Mouse (Mus musculus): ENCODE results near the gene Ago4. TPM values are rescaled to one million over a fixed set of nuclear protein-coding genes. Genes with fewer than 3 reads are reported as not detected.

The Ago4 gene
- polyA plus RNA-seq, 1 experiment from 2014 or later: 1.6 TPM

DNA sequence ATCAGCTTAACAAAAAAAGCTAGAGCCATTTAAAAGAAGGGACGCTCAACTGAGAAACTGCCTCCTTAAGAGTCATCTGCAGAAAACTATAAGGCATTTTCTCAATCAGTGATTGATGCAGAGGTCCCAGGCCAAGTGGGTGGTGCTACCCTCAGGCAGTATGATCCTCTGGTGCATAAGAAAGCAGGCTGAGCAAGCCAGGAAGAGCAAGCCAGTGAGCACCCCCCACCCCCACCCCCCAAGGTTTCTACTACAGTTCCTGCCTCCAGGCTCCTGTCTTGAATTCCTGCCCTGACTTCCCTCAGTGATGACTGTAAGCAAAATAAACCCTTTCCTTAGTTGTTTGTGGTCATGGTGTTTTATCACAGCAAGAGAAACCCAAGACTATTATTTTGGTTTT is 83.0 kb downstream of the Ago4 start:
- no peak for TF ChIP-seq CTCF (IDR thresholded peaks at IDR 0.05)
- ChIA-PET POLR2A (no interaction called here), CTCF (no interaction called here)
- in situ Hi-C loops (cut with MboI; ENCODE audit: low pct_unique_long_range_greater_than_20kb): no loop called here
- DNase-seq (ENCODE audit: low read depth, low spot score) (no peak), ATAC-seq (no peak)
- H3K27me3 ChIP-seq: no peaks in the 10 kb centered on the region

DNA sequence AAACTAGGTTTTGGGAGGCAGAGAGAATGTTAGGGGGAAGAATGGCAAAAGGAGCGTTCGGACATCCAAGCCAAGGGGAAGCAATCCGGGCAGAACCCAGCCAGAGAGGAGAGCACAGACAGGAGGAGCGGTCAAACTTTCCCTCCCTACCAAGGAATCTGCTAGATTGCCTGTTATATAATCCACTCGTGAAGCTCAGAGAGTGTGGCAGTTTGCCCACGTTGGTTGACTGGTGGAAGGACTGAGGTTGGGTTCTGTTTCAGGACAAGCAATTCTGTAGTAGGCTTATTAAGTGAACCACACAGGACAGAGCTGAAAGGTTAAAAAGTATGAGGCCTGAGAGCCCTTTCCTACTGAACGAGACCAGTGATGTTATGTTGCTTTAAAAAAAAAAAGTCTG is 86.1 kb downstream of the Ago4 start:
- in situ Hi-C loops (cut with MboI; ENCODE audit: low pct_unique_long_range_greater_than_20kb): no loop called here
- ATAC-seq (no peak), DNase-seq (ENCODE audit: low read depth, low spot score) (no peak)
- no peaks in the 10 kb centered on the region for H3K27me3 ChIP-seq
- POLR2A ChIA-PET: no interaction called here
- no peak for TF ChIP-seq CTCF (IDR thresholded peaks at IDR 0.05)
- CTCF ChIA-PET: no interaction called here

DNA sequence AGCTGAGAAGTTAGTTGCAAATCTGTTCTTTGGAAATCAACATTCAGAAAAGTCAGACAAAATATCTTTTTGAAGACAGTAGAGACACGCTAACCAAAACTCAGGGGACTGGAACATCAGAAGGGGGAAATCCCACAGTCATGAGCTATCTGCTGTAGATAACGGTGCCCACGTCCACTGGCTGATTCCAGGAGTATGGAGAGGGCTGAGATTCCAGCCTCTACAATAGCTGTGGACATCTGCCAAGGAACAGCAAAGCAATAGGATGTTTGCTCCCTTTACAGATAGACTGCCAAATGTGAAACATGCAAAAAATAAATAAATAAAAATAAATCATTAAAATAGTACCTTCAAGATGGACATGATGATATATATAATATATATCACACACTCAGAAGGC is 88.7 kb downstream of the Ago4 start:
- DNase-seq (ENCODE audit: low read depth, low spot score): no peak
- no peak for TF ChIP-seq CTCF (IDR thresholded peaks at IDR 0.05)
- ChIA-PET CTCF (interaction anchor here (1.1 kb wide), 1 partner anchor 10 kb away, joined by 3 read pairs; no protein-coding TSS in a partner anchor), POLR2A (no interaction called here)
- ATAC-seq: no peak
- H3K27me3 ChIP-seq: no peaks in the 10 kb centered on the region
- in situ Hi-C loops (cut with MboI; ENCODE audit: low pct_unique_long_range_greater_than_20kb): no loop called here

Other genes starting within 250 kb of the Ago4 start
- gene Col8a2, start 246.7 kb downstream of the Ago4 start, polyA plus RNA-seq (2021): 0.13 TPM
- 32.5 TPM for gene Adprhl2, start 211.8 kb downstream of the Ago4 start, polyA plus RNA-seq (2021)
- gene Tekt2, start 207.8 kb downstream of the Ago4 start, polyA plus RNA-seq (2021): 0.14 TPM
- gene Ago3, start 103.9 kb downstream of the Ago4 start, polyA plus RNA-seq (2021): 2.3 TPM
- 23.5 TPM for gene Ago1, start 64.9 kb downstream of the Ago4 start, polyA plus RNA-seq (2021)
- 9.1 TPM for gene Clspn, start 23.5 kb upstream of the Ago4 start, polyA plus RNA-seq (2021)
- 10.7 TPM for gene 5730409E04Rik, start 76.3 kb upstream of the Ago4 start, polyA plus RNA-seq (2021)
- 162 TPM for gene Psmb2, start 144.2 kb upstream of the Ago4 start, polyA plus RNA-seq (2021)
- not detected for gene Tfap2e, start 202.8 kb upstream of the Ago4 start, polyA plus RNA-seq (2021)
- gene Ncdn, start 220.0 kb upstream of the Ago4 start, polyA plus RNA-seq (2021): 24.0 TPM
- 45.6 TPM for gene AU040320, start 220.1 kb upstream of the Ago4 start, polyA plus RNA-seq (2021)